9 mouse cellular contexts compared by ENCODE assay signal in the genomic region with DNA sequence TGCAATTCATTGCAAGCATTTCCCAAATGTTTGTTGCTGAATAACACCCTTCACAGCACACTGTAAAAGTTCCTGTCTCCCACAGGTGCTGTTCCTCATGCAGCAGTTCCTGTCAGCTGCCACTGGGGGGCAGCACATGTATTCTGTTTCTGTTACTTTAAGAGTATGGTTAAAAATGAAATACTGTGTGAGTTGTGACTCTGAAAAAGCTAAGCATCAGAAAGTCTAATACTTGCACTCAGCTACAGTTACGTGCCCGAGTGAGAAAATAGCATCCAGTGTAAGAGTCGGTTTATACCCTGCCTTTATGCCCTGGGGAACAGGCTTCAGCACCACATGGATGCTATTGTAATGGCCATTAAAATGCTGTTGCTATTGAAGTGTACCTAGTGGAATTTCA. TPM values are rescaled to one million over a fixed set of nuclear protein-coding genes. Genes with fewer than 3 reads are reported as not detected.
DNase-seq lines count a peak whose midpoint lies in the region; ATAC-seq lines count a peak whose summit lies in the region.
"Had no signal": no experiment of that assay in that cellular context is flagged by ENCODE, and none has a peak within 500 bp of the region (broad histone marks: within the 10 kb centered on the region; RNA-seq: fewer than 3 reads in every experiment).

No protein-coding gene starts in this region.

- H3K27me3 ChIP-seq in embryonic facial prominence, embryonic 11.5 days (ENCODE audit: control insufficient read depth, insufficient read depth, low read length), result no peaks in the 10 kb centered on the region
- H3K27me3 ChIP-seq: lung, embryonic 15.5 days had no signal

- no peak overlapping the region for H3K27ac ChIP-seq in embryonic facial prominence, embryonic 11.5 days (replicated peaks; ENCODE audit: low read depth, low read length)
- H3K27ac ChIP-seq: lung, embryonic 15.5 days had no signal

- 36% methylated on average over 3 of the region's 3 CpGs for WGBS in embryonic facial prominence, embryonic 11.5 days

- no peak overlapping the region for H3K4me3 ChIP-seq in embryonic facial prominence, embryonic 11.5 days (ENCODE audit: low read depth, low read length)
- H3K4me3 ChIP-seq: lung, embryonic 15.5 days had no signal

- no peaks in the 10 kb centered on the region for H3K36me3 ChIP-seq in embryonic facial prominence, embryonic 11.5 days (replicated peaks; ENCODE audit: control insufficient read depth, insufficient read depth, low read depth, low read length)
- H3K36me3 ChIP-seq: lung, embryonic 15.5 days had no signal

- no peak overlapping the region for H3K9ac ChIP-seq in embryonic facial prominence, embryonic 11.5 days (replicated peaks; ENCODE audit: low read length)
- H3K9ac ChIP-seq: lung, embryonic 15.5 days had no signal

- ATAC-seq in embryonic facial prominence, embryonic 11.5 days (replicated peaks; ENCODE audit: insufficient number of reproducible peaks, low FRiP score, low TSS enrichment, low read depth), result no peak

- DNase-seq in adrenal gland, adult 2 months, result peak; percentile 3
- no peak for DNase-seq in adrenal gland, postnatal 4 days (ENCODE audit: low spot score in 2 of 2)
- DNase-seq in urinary bladder, postnatal 14 days (ENCODE audit: low spot score), result peak; percentile 8
- DNase-seq in urinary bladder, postnatal 36 days (ENCODE audit: low spot score in 2 of 2), result no peak
- DNase-seq in embryonic facial prominence, embryonic 11.5 days (ENCODE audit: low spot score), result peak; percentile 68
- DNase-seq in induced T-regulatory cell, adult 2 months (ENCODE audit: low read depth), result peak; percentile 50
- DNase-seq in lung, postnatal 14 days, result peak; percentile 18
- peak; percentile 20 for DNase-seq in right cerebral cortex, postnatal 36 days (ENCODE audit: low spot score in 2 of 2)

- no peaks in the 10 kb centered on the region for H3K9me3 ChIP-seq in embryonic facial prominence, embryonic 11.5 days (replicated peaks; ENCODE audit: control insufficient read depth, low read length)
- H3K9me3 ChIP-seq: lung, embryonic 15.5 days had no signal

- no peaks in the 10 kb centered on the region for H3K4me1 ChIP-seq in embryonic facial prominence, embryonic 11.5 days (ENCODE audit: control insufficient read depth, insufficient read depth, low read length)
- H3K4me1 ChIP-seq: lung, embryonic 15.5 days had no signal

- H3K4me2 ChIP-seq in embryonic facial prominence, embryonic 11.5 days (ENCODE audit: low read depth, low read length), result no peak overlapping the region
- H3K4me2 ChIP-seq: lung, embryonic 15.5 days had no signal

RNA-seq across cellular contexts. Expression of a gene that starts 52.0 kb away (rescaled TPM):
- total RNA-seq in adrenal gland, adult 2 months (2021), result under 1 TPM in 1 of 2 experiments, not detected in 1; 0.07 TPM
- polyA plus RNA-seq in adrenal gland, adult 2 months (2012; rRNA removed), result 0.01 and 0.03 TPM in 2 replicates
- total RNA-seq in adrenal gland, postnatal 4 days (2021), result under 1 TPM; 0.36 to 0.45 TPM
- 0.04 and 0.06 TPM in 2 replicates for polyA plus RNA-seq in embryonic facial prominence, embryonic 11.5 days (2014; fragmentation: Nextera tagmentation; extraction: Ambion mirVana)

Comparison
In these comparisons a context has a peak if more than half of its experiments do, and no peak if none do; other contexts are left out.
1. DNase-seq: peak in adrenal gland, adult 2 months (single experiment), urinary bladder, postnatal 14 days (single experiment), embryonic facial prominence, embryonic 11.5 days (single experiment), induced T-regulatory cell, adult 2 months (single experiment), lung, postnatal 14 days (single experiment) and right cerebral cortex, postnatal 36 days (2 of 2); none in adrenal gland, postnatal 4 days (0 of 2) and urinary bladder, postnatal 36 days (0 of 2).